In the genomic region with DNA sequence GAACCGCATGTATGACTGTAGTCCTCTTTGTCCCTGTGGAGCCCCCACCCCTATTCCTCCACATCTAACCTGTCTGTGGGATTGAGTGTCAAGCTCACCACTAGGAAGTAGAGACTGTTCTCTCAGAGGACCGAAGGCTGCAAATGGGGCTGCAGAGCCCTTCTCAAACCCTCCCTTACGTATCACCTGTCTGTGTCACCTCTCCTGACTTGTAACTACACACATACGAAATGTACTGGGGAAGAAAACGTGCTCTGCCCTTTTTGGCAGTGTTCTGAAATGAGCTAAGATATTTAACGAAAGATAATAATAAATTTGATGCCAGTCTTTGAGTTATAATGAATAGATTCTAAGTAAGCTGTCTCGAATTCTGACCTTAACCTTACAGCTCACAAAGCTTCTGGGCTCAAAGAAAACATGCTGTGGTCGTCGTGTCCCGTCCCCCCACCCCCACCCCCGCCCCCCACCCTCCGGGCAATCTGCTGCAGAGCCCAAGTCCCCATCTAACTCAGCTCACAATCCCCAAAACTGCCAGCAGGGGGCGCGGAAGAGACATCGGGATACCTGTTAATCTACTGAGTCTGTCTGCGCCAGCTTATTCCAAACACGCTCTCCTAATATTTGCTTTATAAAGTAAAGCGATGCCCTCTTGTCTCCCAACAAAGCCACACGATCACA, we compare ENCODE assay signal across 1 mouse cellular context.
TF ChIP-seq lines count a peak whose summit lies in the region.

No protein-coding gene starts in this region.

TF ChIP-seq in MEL, 35 proteins besides CTCF, POLR2A, EP300 and RAD21 (continued from another document):
- TF ChIP-seq USF1 (IDR thresholded peaks at IDR 0.05; ENCODE audit: low read depth, low read length) (no peak), MXI1 (IDR thresholded peaks at IDR 0.05; ENCODE audit: low read depth, low read length) (peak; percentile 68), ELF1 (IDR thresholded peaks at IDR 0.05; ENCODE audit: low read depth, low read length) (0 out of 2 replicates have a peak, but pooled peaks have one; percentile 7), E2F4 (IDR thresholded peaks at IDR 0.05; ENCODE audit: borderline replicate concordance, low read depth, low read length) (no peak), POLR2AphosphoS2 (IDR thresholded peaks at IDR 0.05; ENCODE audit: low read length) (no peak), TAL1 (IDR thresholded peaks at IDR 0.05; ENCODE audit: low read length) (no peak), ZNF384 (IDR thresholded peaks at IDR 0.05; ENCODE audit: low read depth, low read length) (no peak), CHD1 (IDR thresholded peaks at IDR 0.05; ENCODE audit: low read depth, low read length) (0 out of 2 replicates have a peak, but pooled peaks have one; percentile 41), POLR2AphosphoS5 (IDR thresholded peaks at IDR 0.05; ENCODE audit: borderline replicate concordance, low read depth, low read length) (no peak), MAZ (IDR thresholded peaks at IDR 0.05; ENCODE audit: low read depth, low read length) (peak; percentile 89), TBP (IDR thresholded peaks at IDR 0.05; ENCODE audit: low read depth, low read length) (no peak), GATA1 (IDR thresholded peaks at IDR 0.05; ENCODE audit: low read depth, low read length) (no peak), MYC (IDR thresholded peaks at IDR 0.05; ENCODE audit: low read depth, low read length) (0 out of 2 replicates have a peak, but pooled peaks have one; percentile 21), NELFE (IDR thresholded peaks at IDR 0.05; ENCODE audit: low read depth, low read length) (peak; percentile 31; the same call in 1 of the 2 replicates), SIN3A (IDR thresholded peaks at IDR 0.05; ENCODE audit: low read length) (peak; percentile 43)
